Mouse (Mus musculus): ENCODE results near the gene Hyou1. TPM values are rescaled to one million over a fixed set of nuclear protein-coding genes. Genes with fewer than 3 reads are reported as not detected.
"Not testable (repeated sequence)": the region's sequence is repeated elsewhere in the genome, so short reads cannot be mapped to it uniquely, and the experiment has no call there.

Hyou1 gene
- polyA plus RNA-seq, 1 experiment from 2014 or later = 14.6 TPM

DNA sequence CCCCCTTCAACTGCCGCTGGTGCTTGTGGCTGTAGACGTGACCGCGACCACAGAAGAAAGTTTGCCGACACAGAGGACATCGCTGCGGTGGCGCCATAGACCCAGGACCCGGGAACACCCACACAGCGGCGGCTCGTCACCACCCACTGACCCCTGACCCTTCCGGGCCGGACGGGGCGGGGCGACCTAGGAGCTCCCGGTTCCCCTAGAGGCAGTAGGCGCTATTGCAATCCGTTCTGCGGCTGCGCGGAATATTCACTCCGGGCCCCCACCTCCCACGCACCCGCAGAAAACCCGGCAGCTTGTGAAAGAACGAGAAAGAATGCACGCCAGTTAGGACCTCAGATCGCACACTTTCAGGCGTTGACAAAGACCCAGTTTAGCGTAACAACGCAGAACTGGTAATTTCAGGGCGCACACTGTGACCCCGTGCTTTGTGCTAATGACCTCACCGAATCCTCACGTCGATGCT lies 38.6 kb downstream of the Hyou1 start:
- peak overlapping the region; percentile 76 for H3K27ac ChIP-seq (ENCODE audit: low read length)
- H3K4me1 ChIP-seq (ENCODE audit: control insufficient read depth, insufficient read depth, low read length) = peaks cover 11% of the 10 kb centered on the region
- H3K9ac ChIP-seq (ENCODE audit: low read length) = peak overlapping the region; percentile 97
- WGBS = under 1% methylated on average over 38 of the region's 38 CpGs
- ATAC-seq (replicated peaks; ENCODE audit: extremely low read depth, insufficient read depth, low FRiP score) = peak; percentile 96
- H3K36me3 ChIP-seq (ENCODE audit: control insufficient read depth, insufficient read depth) = peaks cover 17% of the 10 kb centered on the region; the same call in 1 of the 2 replicates
- no peaks in the 10 kb centered on the region for H3K27me3 ChIP-seq (ENCODE audit: control insufficient read depth, insufficient read depth, low read length)
- peak overlapping the region; percentile 98 for H3K4me3 ChIP-seq (ENCODE audit: low read length)
- H3K4me2 ChIP-seq (ENCODE audit: low read depth, low read length) = peak overlapping the region; percentile 97
- no peaks in the 10 kb centered on the region for H3K9me3 ChIP-seq (replicated peaks; ENCODE audit: control insufficient read depth, low read length)

DNA sequence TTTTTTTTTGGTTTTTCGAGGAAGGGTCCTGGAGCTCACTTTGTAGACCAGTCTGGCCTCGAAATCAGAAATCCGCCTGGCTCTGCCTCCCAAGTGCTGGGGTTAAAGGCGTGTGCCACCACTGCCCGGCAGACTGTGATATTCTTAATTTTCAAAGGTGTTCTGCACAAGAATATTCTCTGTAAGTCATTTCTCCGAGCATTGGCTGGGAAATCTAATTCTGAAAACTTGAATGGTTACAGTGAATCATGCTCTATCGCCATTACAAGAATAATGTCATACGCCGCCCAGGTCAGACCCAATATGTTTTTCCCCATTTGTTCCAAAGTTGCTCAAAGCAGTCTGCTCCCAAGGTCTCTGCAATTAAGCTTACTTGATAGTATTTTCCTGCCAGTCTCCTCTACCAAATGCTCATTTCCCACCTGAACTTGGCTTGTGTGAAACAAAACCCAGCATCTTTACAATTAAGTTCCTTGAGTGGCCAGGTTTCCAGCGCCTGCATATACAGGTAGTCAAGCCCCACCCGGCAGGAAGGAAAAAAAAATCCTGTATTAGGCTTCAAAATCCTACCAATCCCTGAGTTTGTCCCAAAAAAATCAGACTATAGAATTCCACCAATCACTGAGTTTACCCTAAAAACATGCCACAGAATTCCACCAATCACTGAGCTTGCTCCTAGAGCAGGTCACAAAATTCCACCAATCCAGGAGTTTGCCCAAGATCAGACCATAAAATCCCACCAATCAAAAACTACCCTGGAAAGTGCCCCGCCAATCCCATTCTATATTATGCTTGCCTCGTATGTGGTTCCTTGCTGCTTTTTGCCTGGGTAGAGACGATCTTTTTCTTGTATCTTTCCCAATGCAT lies 39.5 kb downstream of the Hyou1 start, which contains the start of gene Ccdc84:
TSS of gene Ccdc84 (minus strand) at position 51 of the 867 bp plus-strand sequence.
- WGBS = 74% methylated on average over 14 of the region's 14 CpGs
- no peak for ATAC-seq (replicated peaks; ENCODE audit: extremely low read depth, insufficient read depth, low FRiP score)

DNA sequence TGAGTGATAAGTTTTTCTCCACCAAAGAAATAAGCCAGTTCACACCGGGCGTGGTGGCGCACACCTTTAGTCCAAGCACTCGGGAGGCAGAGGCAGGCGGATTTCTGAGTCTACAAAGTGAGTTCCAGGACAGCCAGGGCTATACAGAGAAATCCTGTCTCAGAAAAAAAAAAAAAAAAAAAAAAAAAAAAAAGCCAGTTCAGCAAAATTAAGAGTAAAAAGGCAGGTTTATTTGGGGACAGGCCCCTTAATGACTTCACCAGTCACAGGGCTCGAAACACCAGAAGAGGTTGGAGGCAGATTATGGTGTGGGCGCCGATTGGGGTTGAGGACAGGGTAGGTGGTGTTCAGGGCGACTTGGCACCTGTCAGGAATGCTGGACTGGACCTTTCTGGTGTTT lies 40.4 kb downstream of the Hyou1 start:
- 90% methylated on average over 9 of the region's 9 CpGs for WGBS
- H3K4me2 ChIP-seq (ENCODE audit: low read depth, low read length); ATAC-seq (replicated peaks; ENCODE audit: extremely low read depth, insufficient read depth, low FRiP score); H3K27me3 ChIP-seq (ENCODE audit: control insufficient read depth, insufficient read depth, low read length); H3K4me3 ChIP-seq (ENCODE audit: low read length); H3K27ac ChIP-seq (ENCODE audit: low read length); H3K9me3 ChIP-seq (replicated peaks; ENCODE audit: control insufficient read depth, low read length); H3K9ac ChIP-seq (ENCODE audit: low read length); H3K36me3 ChIP-seq (ENCODE audit: control insufficient read depth, insufficient read depth): not testable (repeated sequence)
- peaks cover 11% of the 10 kb centered on the region for H3K4me1 ChIP-seq (ENCODE audit: control insufficient read depth, insufficient read depth, low read length)

More for the DNA sequence above, 39.5 kb downstream of the Hyou1 start, which contains the start of gene Ccdc84:
- Histone ChIP-seq H3K27me3 (ENCODE audit: control insufficient read depth, insufficient read depth, low read length) (no peaks in the 10 kb centered on the region), H3K36me3 (ENCODE audit: control insufficient read depth, insufficient read depth) (0 out of 2 replicates have a peak, but pooled peaks cover 13% of the 10 kb centered on the region), H3K4me3 (ENCODE audit: low read length) (peak within 1 kb of the TSS; percentile 98), H3K4me2 (ENCODE audit: low read depth, low read length) (peak within 1 kb of the TSS; percentile 97), H3K27ac (ENCODE audit: low read length) (peak within 1 kb of the TSS; percentile 76), H3K4me1 (ENCODE audit: control insufficient read depth, insufficient read depth, low read length) (peaks cover 11% of the 10 kb centered on the region), H3K9ac (ENCODE audit: low read length) (peak within 1 kb of the TSS; percentile 97), H3K9me3 (replicated peaks; ENCODE audit: control insufficient read depth, low read length) (no peaks in the 10 kb centered on the region)

DNA sequence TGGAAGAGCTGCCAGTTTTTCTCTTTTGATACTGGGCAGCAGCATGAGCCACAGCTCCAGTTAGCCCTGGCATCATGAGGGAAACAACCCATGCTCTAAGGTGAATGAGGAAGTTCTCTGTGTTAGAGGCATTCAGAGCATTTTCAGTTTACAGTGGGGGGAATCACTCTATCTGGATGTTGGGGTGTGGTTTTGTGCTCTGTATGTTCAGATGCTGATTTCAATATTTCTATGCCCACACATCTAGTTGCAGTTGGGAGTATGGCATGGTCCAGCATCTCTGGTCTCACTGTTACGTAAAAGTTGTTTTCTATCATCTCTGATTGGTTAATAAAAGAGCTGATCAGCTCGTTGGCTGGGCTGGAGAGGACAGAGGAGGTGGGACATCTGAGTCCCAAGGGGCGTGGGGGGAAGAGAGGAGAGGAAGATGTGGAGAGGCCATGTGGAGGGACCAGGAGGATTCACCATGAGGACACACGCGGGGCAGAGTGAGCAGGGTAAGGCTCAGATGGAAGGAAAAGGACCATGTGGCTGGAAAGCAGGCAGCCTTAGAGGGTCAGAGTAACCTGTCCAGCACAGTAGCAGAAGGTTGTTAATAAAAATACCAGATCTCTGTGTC lies 41.1 kb downstream of the Hyou1 start:
- Histone ChIP-seq H3K4me1 (ENCODE audit: control insufficient read depth, insufficient read depth, low read length) (peaks cover 11% of the 10 kb centered on the region), H3K36me3 (ENCODE audit: control insufficient read depth, insufficient read depth) (0 out of 2 replicates have a peak, but pooled peaks cover 3% of the 10 kb centered on the region), H3K9me3 (replicated peaks; ENCODE audit: control insufficient read depth, low read length) (no peaks in the 10 kb centered on the region), H3K27me3 (ENCODE audit: control insufficient read depth, insufficient read depth, low read length) (no peaks in the 10 kb centered on the region), H3K4me3 (ENCODE audit: low read length) (no peak overlapping the region), H3K27ac (ENCODE audit: low read length) (no peak overlapping the region), H3K9ac (ENCODE audit: low read length) (no peak overlapping the region), H3K4me2 (ENCODE audit: low read depth, low read length) (no peak overlapping the region)
- WGBS = 70% methylated on average over 5 of the region's 5 CpGs
- no peak for ATAC-seq (replicated peaks; ENCODE audit: extremely low read depth, insufficient read depth, low FRiP score)

DNA sequence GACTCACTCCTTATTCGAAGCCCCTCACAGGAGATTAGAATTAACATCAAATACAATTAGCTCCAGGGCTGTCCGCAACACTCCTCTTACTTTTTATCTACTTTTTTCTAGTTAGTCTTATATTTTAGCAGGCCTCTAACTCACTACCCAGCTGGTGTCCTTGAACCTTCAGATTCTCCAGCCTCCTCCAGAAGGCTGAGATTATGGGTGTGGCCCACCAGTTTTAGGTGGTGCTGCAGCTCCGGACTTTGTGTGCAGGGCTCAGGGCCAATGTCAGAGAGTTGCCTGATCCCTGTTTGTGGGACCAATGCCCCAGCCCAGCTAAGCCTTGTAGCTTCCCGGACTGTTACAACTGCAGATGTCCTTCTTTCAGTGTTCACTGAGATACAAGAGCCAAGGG lies 44.3 kb downstream of the Hyou1 start:
- H3K4me1 ChIP-seq (ENCODE audit: control insufficient read depth, insufficient read depth, low read length) = 0 out of 2 replicates have a peak, but pooled peaks cover under 1% of the 10 kb centered on the region
- H3K27ac ChIP-seq (ENCODE audit: low read length) = no peak overlapping the region
- no peaks in the 10 kb centered on the region for H3K27me3 ChIP-seq (ENCODE audit: control insufficient read depth, insufficient read depth, low read length)
- H3K36me3 ChIP-seq (ENCODE audit: control insufficient read depth, insufficient read depth) = no peaks in the 10 kb centered on the region
- WGBS = 85% methylated on average over 4 of the region's 4 CpGs
- no peaks in the 10 kb centered on the region for H3K9me3 ChIP-seq (replicated peaks; ENCODE audit: control insufficient read depth, low read length)
- no peak for ATAC-seq (replicated peaks; ENCODE audit: extremely low read depth, insufficient read depth, low FRiP score)
- H3K9ac ChIP-seq (ENCODE audit: low read length) = no peak overlapping the region
- no peak overlapping the region for H3K4me2 ChIP-seq (ENCODE audit: low read depth, low read length)
- H3K4me3 ChIP-seq (ENCODE audit: low read length) = no peak overlapping the region

DNA sequence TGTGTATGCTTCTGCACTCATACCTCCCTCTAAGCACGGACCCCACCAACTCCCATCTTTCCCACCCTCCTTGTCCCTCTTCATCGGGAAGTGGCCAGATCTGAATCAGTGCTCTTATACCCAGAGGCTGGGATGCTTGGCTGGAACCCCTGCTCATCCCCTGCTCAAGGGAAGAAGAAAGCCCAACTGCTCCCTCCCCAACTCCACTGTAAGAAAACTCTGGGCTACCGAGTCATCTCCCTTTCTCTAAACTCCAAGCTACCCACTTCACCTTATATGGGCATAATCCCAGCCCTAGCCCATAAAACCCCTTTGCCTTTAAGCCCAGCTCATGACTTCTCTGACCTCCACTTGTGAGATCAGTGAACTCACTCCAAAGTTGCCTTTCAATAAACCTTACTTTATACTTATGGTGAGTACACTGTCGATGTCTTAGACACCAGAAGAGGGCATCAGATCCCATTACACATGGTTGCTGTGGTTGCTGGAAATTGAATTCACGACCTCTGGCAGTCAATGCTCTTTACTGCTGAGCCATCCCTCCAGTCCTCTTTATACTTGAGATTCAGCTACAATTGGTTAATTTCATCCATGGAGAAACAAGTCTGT lies 53.4 kb downstream of the Hyou1 start:
- no peak overlapping the region for H3K4me2 ChIP-seq (ENCODE audit: low read depth, low read length)
- no peaks in the 10 kb centered on the region for H3K27me3 ChIP-seq (ENCODE audit: control insufficient read depth, insufficient read depth, low read length)
- no peak overlapping the region for H3K9ac ChIP-seq (ENCODE audit: low read length)
- H3K36me3 ChIP-seq (ENCODE audit: control insufficient read depth, insufficient read depth) = no peaks in the 10 kb centered on the region
- H3K4me3 ChIP-seq (ENCODE audit: low read length) = no peak overlapping the region
- no peak for ATAC-seq (replicated peaks; ENCODE audit: extremely low read depth, insufficient read depth, low FRiP score)
- H3K9me3 ChIP-seq (replicated peaks; ENCODE audit: control insufficient read depth, low read length) = no peaks in the 10 kb centered on the region
- H3K4me1 ChIP-seq (ENCODE audit: control insufficient read depth, insufficient read depth, low read length) = no peaks in the 10 kb centered on the region
- H3K27ac ChIP-seq (ENCODE audit: low read length) = no peak overlapping the region
- 53% methylated on average over 5 of the region's 5 CpGs for WGBS

DNA sequence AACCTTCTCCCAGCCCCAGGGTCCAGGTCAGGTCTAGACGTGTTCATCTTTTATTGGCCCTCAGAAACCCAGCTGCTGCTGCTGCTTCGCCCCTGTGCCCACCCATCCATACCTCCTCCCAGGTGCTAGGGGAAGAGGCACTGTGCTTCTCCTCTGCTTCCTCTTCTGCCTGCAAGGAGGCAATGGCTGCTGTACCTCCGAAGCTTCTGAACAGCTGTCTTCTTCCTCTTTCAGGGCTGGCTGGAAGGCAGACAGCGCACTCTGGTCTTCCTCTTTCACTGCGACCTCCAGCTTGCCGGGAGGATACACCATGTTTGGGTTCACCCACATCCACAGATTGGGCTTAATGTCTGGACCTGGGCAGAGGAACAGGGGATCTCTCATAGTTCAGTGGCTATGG lies 56.5 kb downstream of the Hyou1 start:
- ATAC-seq (replicated peaks; ENCODE audit: extremely low read depth, insufficient read depth, low FRiP score) = no peak
- no peak overlapping the region for H3K9ac ChIP-seq (ENCODE audit: low read length)
- no peaks in the 10 kb centered on the region for H3K27me3 ChIP-seq (ENCODE audit: control insufficient read depth, insufficient read depth, low read length)
- no peak overlapping the region for H3K4me2 ChIP-seq (ENCODE audit: low read depth, low read length)
- H3K9me3 ChIP-seq (replicated peaks; ENCODE audit: control insufficient read depth, low read length) = no peaks in the 10 kb centered on the region
- H3K27ac ChIP-seq (ENCODE audit: low read length) = no peak overlapping the region
- WGBS = 71% methylated on average over 6 of the region's 6 CpGs
- no peaks in the 10 kb centered on the region for H3K4me1 ChIP-seq (ENCODE audit: control insufficient read depth, insufficient read depth, low read length)
- H3K4me3 ChIP-seq (ENCODE audit: low read length) = no peak overlapping the region
- H3K36me3 ChIP-seq (ENCODE audit: control insufficient read depth, insufficient read depth) = no peaks in the 10 kb centered on the region

DNA sequence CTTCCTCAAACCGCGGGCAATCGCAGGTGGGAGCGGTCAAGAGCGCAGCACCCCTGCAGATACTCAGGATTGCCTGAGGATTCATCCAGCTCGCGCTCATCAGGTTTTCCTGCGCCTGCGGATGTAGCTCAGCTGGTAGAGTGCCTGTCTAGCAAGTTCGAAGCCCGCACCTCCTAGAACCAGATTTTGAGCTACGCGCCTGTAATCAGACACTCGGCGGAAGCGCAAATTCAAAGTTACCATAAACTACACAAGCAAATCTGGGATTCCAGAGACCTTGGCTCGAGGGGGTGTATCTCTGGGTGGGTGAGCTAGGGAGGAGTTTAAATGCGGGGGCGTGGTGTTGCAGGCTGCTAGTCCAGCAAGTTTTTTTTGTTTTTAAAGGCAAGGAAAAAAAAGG lies 61.7 kb downstream of the Hyou1 start, which contains the start of gene Foxr1:
TSS of gene Foxr1 (minus strand) at position 176 of the 400 bp plus-strand sequence.
- Histone ChIP-seq H3K4me3 (ENCODE audit: low read length) (no peak within 1 kb of the TSS), H3K4me1 (ENCODE audit: control insufficient read depth, insufficient read depth, low read length) (no peaks in the 10 kb centered on the region), H3K27ac (ENCODE audit: low read length) (no peak within 1 kb of the TSS), H3K27me3 (ENCODE audit: control insufficient read depth, insufficient read depth, low read length) (no peaks in the 10 kb centered on the region), H3K4me2 (ENCODE audit: low read depth, low read length) (no peak within 1 kb of the TSS), H3K9me3 (replicated peaks; ENCODE audit: control insufficient read depth, low read length) (no peaks in the 10 kb centered on the region), H3K9ac (ENCODE audit: low read length) (no peak within 1 kb of the TSS), H3K36me3 (ENCODE audit: control insufficient read depth, insufficient read depth) (no peaks in the 10 kb centered on the region)
- no peak for ATAC-seq (replicated peaks; ENCODE audit: extremely low read depth, insufficient read depth, low FRiP score)
- WGBS = 59% methylated on average over 19 of the region's 19 CpGs

Data from heart, embryonic 16.5 days (tissue).